Mouse (Mus musculus) right cerebral cortex, adult 18-20 months (tissue): ENCODE data around the gene Gm13539.

ENCODE experiments used
- DNase-seq: peaks from one replicate; pipeline ENCODE4 v3.0.0; 2022; ENCODE audit warnings: mixed read lengths

The Gm13539 gene

DNA sequence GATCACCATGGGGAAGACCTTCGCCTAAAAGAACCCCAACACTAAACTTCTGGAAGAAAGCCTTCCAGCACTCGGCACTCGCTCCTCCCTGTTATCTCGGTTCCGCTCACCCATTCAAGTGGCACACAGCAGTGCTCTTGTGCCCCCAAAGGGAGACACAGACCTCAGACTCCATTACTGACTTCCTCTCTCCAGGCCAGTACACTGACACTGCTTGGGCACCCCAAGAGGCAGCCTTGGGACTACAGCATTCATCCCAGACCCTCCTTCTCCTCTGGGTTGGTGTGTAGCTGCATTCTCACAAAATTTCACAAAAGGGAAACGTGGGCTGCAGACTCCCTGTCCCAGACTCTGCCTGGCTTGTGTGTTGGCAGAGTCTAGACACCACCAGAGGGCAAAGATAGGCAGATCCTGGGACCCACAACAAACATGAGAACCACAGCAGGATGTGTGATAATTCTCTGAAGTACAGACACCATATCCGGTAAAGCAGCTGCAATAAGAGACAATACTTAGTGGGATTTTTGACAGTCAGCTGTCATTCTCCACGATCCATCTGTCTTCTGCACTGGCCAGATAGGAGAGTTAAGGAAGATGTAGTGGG, 46.4 kb downstream of the Gm13539 start:
- no peak for DNase-seq

DNA sequence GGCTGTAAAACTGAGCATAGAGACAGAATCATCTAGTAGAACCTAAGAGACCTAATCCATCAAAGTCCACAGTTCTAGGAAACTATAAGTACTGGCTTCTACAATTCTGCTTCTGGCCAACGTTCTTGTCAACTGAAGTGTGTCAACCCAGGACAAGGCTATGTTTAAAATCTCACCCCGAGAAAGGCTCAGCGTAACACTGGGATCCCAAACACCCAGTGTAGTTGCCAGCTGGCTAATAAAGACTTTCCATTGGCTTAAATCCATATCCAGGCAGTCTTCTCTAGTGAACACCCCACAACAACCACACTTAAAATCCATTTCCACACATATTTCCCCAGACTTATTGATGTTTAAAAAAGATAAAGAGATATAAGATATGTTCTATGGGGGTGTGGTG, 48.7 kb downstream of the Gm13539 start:
- DNase-seq, result no peak

DNA sequence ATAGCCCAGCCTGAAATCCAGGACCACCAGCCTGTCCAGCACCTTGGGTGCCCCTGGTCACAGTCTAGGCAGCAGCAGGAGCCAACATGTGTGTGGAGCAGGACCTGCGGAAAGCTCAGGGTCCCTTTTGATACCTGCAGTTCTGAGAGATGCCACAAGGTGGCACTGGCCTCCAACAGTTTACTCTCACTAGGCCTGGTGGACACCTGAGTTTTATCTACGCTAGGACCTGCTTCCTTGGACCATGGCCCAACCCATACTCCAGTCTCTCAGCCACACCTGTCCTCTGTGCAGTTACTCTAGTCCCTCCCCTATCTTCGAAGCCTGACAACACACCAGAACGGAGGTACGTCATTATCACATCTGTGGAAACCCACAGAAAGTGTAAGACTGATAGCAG, 54.2 kb downstream of the Gm13539 start:
- peak; percentile 76 for DNase-seq
